Comparison of ENCODE assay signal across 27 mouse cellular contexts in the genomic region with DNA sequence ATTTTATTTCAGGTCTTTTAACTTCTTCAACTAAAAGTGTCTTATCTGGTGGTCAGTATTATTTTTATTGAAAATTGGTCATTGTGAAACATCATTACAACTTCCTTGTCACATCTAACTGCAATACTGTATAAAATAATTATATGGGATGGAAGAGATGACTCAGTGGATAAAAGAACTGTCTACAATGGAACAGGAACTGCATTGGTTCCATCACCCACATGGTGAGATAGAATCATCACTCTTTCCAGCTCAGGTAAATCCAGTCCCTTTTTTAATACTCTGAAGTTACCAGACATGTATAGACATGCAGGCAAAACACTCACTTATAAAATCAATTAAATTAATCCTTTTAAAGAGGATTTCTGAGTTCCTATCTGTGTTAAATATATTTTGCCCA.
"Had no signal": no experiment of that assay in that cellular context is flagged by ENCODE, and none has a peak within 500 bp of the region (broad histone marks: within the 10 kb centered on the region; RNA-seq: fewer than 3 reads in every experiment).

No protein-coding gene starts in this region.

- H3K9ac ChIP-seq: limb, embryonic 13.5 days; liver, embryonic 12.5 days; liver, embryonic 15.5 days; lung, embryonic 15.5 days; midbrain, embryonic 13.5 days; neural tube, embryonic 13.5 days had no signal

- H3K4me1 ChIP-seq: limb, embryonic 10.5 days; limb, embryonic 13.5 days; liver, embryonic 12.5 days; liver, embryonic 15.5 days; lung, embryonic 15.5 days; megakaryocyte, embryonic 14.5 days; midbrain, embryonic 10.5 days; midbrain, embryonic 13.5 days; neural tube, embryonic 13.5 days had no signal

- H3K36me3 ChIP-seq: limb, embryonic 10.5 days; limb, embryonic 13.5 days; liver, embryonic 12.5 days; liver, embryonic 15.5 days; lung, embryonic 15.5 days; midbrain, embryonic 10.5 days; midbrain, embryonic 13.5 days; neural tube, embryonic 13.5 days had no signal

- H3K9me3 ChIP-seq: limb, embryonic 10.5 days; limb, embryonic 13.5 days; liver, embryonic 12.5 days; liver, embryonic 15.5 days; lung, embryonic 15.5 days; megakaryocyte, embryonic 14.5 days; midbrain, embryonic 10.5 days; midbrain, embryonic 13.5 days; neural tube, embryonic 13.5 days had no signal

- H3K27ac ChIP-seq: kidney, postnatal 0 days; layer of hippocampus, adult 2 months; limb, embryonic 10.5 days; limb, embryonic 13.5 days; liver, embryonic 12.5 days; liver, embryonic 15.5 days; lung, embryonic 15.5 days; midbrain, embryonic 10.5 days; midbrain, embryonic 13.5 days; neural tube, embryonic 13.5 days; stomach, postnatal 0 days had no signal

- H3K27me3 ChIP-seq: limb, embryonic 13.5 days; liver, embryonic 12.5 days; liver, embryonic 15.5 days; lung, embryonic 15.5 days; megakaryocyte, embryonic 14.5 days; midbrain, embryonic 13.5 days; neural tube, embryonic 13.5 days had no signal

- DNase-seq: kidney, adult 2 months; kidney, postnatal 25 days; layer of hippocampus, adult 9-11 months; liver; lung, adult 18-20 months; lung, postnatal 10 days; lung, postnatal 36 days; retina, postnatal 1 day; right cerebral cortex, postnatal 25 days; spleen, adult 18-20 months; thymus, adult 2 months; thymus, postnatal 14 days; thymus, postnatal 4 days had no signal

- ATAC-seq: liver, embryonic 12.5 days; midbrain, embryonic 13.5 days; midbrain, embryonic 16.5 days had no signal

- H3K4me2 ChIP-seq: limb, embryonic 13.5 days; liver, embryonic 12.5 days; liver, embryonic 15.5 days; lung, embryonic 15.5 days; midbrain, embryonic 13.5 days; neural tube, embryonic 13.5 days had no signal

- H3K4me3 ChIP-seq: layer of hippocampus, adult 2 months; limb, embryonic 10.5 days; limb, embryonic 13.5 days; liver, embryonic 12.5 days; liver, embryonic 15.5 days; lung, embryonic 15.5 days; megakaryocyte, embryonic 14.5 days; midbrain, embryonic 10.5 days; midbrain, embryonic 13.5 days; myocyte; neural tube, embryonic 13.5 days had no signal
